Mouse (Mus musculus): ENCODE measurements around the gene Spred2. TPM values are rescaled to one million over a fixed set of nuclear protein-coding genes. Genes with fewer than 3 reads are reported as not detected.

Spred2 gene
- polyA plus RNA-seq, 2 experiments: 1.0 to 3.1 TPM

DNA sequence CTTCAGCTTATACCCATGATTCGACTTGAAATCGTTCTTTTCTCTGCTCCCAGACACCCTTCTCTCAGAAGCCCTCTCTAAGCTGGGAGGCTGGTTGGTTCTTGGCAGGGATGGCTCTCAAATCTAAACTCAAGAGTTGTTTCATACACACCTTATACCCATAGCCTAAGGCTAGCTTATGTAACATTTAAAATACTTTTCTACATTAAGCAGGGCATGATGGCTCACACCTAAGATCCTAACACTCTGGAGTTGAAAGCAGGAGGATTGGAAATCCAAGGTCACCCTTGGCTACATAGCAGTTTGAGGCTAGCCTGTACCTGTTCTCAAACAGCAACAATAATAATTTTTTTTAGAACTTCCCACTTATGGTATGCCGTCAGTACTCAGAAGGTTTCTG is 34.8 kb downstream of the Spred2 start:
- ATAC-seq (ENCODE audit: insufficient read depth) (no peak), DNase-seq (ENCODE audit: low read depth in 3 of 3, low spot score in 3 of 3) (no peak)
- no peak for TF ChIP-seq CTCF (IDR thresholded peaks at IDR 0.05; ENCODE audit: low read depth)
- TF ChIP-seq EP300 (IDR thresholded peaks at IDR 0.05; ENCODE audit: low read depth): no peak
- no peaks in the 10 kb centered on the region for H3K36me3 ChIP-seq (replicated peaks; ENCODE audit: control insufficient read depth, insufficient read depth, low read depth)
- H3K4me3 ChIP-seq (ENCODE audit: insufficient read depth in 1 of 2, low read depth in 2 of 2, low read length in 2 of 2): no peak overlapping the region
- H3K9ac ChIP-seq (replicated peaks): no peak overlapping the region
- H3K4me2 ChIP-seq (ENCODE audit: low read depth): no peak overlapping the region
- H3K9me3 ChIP-seq (ENCODE audit: control insufficient read depth, low read length): no peaks in the 10 kb centered on the region
- no peaks in the 10 kb centered on the region for H3K27me3 ChIP-seq (ENCODE audit: control insufficient read depth, insufficient read depth, low read length)
- H3K4me1 ChIP-seq (replicated peaks; ENCODE audit: control insufficient read depth in 2 of 2, insufficient read depth in 2 of 2, low read length in 1 of 2): peaks cover 0 to 32% of the 10 kb centered on the region in 2 experiments; a peak in 3 of 4 replicates
- no peak overlapping the region for H3K27ac ChIP-seq
- 68% methylated on average over 3 of the region's 3 CpGs for WGBS (ENCODE audit: insufficient replicate concordance)

DNA sequence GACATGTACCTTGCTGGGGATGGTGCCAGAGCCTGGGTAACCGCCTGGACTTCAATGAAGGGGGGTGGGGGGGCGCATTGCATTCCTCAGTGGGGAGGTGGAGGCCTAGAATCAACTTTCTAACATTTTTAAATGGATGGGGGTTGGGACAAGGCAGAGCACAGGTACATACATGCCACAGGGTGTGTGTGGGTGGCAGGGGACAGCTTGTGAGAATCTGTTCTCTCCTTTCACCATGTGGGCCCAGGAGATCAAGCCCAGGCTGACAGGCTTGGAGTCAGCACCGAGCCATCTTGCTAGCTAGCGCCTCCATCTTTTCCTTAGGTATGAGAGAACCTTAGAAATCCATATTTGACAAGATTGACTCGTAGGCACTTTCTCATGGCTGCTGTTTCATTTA is 35.7 kb downstream of the Spred2 start:
- 67% methylated on average over 5 of the region's 5 CpGs for WGBS (ENCODE audit: insufficient replicate concordance)

DNA sequence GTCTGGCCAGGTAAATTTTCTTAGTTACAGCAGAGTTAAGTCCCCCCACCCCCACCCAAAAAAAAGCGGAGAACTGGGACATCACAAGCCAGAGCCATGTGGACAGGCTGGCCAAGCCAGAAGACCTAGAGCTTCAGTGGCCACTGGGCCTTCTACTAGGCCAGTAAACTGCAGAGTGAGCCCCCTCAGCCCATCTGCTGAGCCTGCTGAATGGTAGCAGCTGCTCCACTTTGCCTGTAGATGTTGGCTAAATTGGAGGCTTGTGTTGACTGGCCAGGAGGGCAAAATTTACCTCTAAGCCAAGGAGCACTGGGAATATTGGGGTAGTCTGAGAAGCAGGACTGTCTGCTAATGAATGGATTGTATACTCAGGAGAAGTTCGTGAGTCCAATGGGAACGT is 36.4 kb downstream of the Spred2 start:
- DNase-seq (ENCODE audit: low read depth in 3 of 3, low spot score in 3 of 3) (no peak), ATAC-seq (ENCODE audit: insufficient read depth) (no peak)
- no peak for TF ChIP-seq CTCF (IDR thresholded peaks at IDR 0.05; ENCODE audit: low read depth)
- no peak for TF ChIP-seq EP300 (IDR thresholded peaks at IDR 0.05; ENCODE audit: low read depth)
- no peaks in the 10 kb centered on the region for H3K9me3 ChIP-seq (ENCODE audit: control insufficient read depth, low read length)
- no peaks in the 10 kb centered on the region for H3K36me3 ChIP-seq (replicated peaks; ENCODE audit: control insufficient read depth, insufficient read depth, low read depth)
- H3K4me1 ChIP-seq (replicated peaks; ENCODE audit: control insufficient read depth in 2 of 2, insufficient read depth in 2 of 2, low read length in 1 of 2): peaks cover 3 to 33% of the 10 kb centered on the region in 2 experiments
- no peak overlapping the region for H3K27ac ChIP-seq
- no peaks in the 10 kb centered on the region for H3K27me3 ChIP-seq (ENCODE audit: control insufficient read depth, insufficient read depth, low read length)
- H3K4me2 ChIP-seq (ENCODE audit: low read depth): no peak overlapping the region
- 74% methylated on average over 3 of the region's 3 CpGs for WGBS (ENCODE audit: insufficient replicate concordance)
- H3K9ac ChIP-seq (replicated peaks): no peak overlapping the region
- no peak overlapping the region for H3K4me3 ChIP-seq (ENCODE audit: insufficient read depth in 1 of 2, low read depth in 2 of 2, low read length in 2 of 2)

More for the DNA sequence above, 35.7 kb downstream of the Spred2 start:
- Histone ChIP-seq H3K36me3 (replicated peaks; ENCODE audit: control insufficient read depth, insufficient read depth, low read depth) (no peaks in the 10 kb centered on the region), H3K9me3 (ENCODE audit: control insufficient read depth, low read length) (no peaks in the 10 kb centered on the region), H3K4me3 (ENCODE audit: insufficient read depth in 1 of 2, low read depth in 2 of 2, low read length in 2 of 2) (no peak overlapping the region), H3K27me3 (ENCODE audit: control insufficient read depth, insufficient read depth, low read length) (no peaks in the 10 kb centered on the region), H3K4me1 (replicated peaks; ENCODE audit: control insufficient read depth in 2 of 2, insufficient read depth in 2 of 2, low read length in 1 of 2) (peaks cover 0 to 32% of the 10 kb centered on the region in 2 experiments; a peak in 3 of 4 replicates), H3K4me2 (ENCODE audit: low read depth) (no peak overlapping the region), H3K9ac (replicated peaks) (no peak overlapping the region), H3K27ac (no peak overlapping the region)
- DNase-seq (ENCODE audit: low read depth in 3 of 3, low spot score in 3 of 3) (no peak), ATAC-seq (ENCODE audit: insufficient read depth) (no peak)
- TF ChIP-seq CTCF (IDR thresholded peaks at IDR 0.05; ENCODE audit: low read depth) (no peak), EP300 (IDR thresholded peaks at IDR 0.05; ENCODE audit: low read depth) (no peak)

DNA sequence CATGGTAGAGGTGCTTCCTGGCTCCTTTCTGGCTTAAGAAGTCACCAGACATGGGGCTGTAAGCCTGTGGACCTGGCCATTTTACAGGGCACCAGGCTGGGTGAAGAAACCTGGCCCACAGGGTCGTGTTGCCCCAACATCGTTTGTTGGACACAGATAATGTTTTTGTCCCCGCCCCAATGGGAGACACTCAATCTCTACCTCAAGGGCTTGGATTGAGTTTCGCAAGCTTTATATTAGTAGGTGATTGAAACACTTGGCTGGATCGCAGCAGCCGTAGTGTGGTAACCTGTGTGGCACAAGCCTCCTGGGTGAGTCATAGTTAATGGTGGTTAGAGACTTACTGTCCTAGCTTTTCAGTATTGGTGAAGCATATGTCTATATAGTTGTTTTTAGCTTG is 36.9 kb downstream of the Spred2 start:
- no peak for TF ChIP-seq CTCF (IDR thresholded peaks at IDR 0.05; ENCODE audit: low read depth)
- TF ChIP-seq EP300 (IDR thresholded peaks at IDR 0.05; ENCODE audit: low read depth): no peak
- no peak overlapping the region for H3K9ac ChIP-seq (replicated peaks)
- ATAC-seq (ENCODE audit: insufficient read depth): no peak
- H3K4me1 ChIP-seq (replicated peaks; ENCODE audit: control insufficient read depth in 2 of 2, insufficient read depth in 2 of 2, low read length in 1 of 2): peaks cover 7 to 38% of the 10 kb centered on the region in 2 experiments
- WGBS (ENCODE audit: insufficient replicate concordance): 50% methylated on average over 6 of the region's 6 CpGs
- H3K9me3 ChIP-seq (ENCODE audit: control insufficient read depth, low read length): no peaks in the 10 kb centered on the region
- no peak overlapping the region for H3K4me2 ChIP-seq (ENCODE audit: low read depth)
- no peak overlapping the region for H3K4me3 ChIP-seq (ENCODE audit: insufficient read depth in 1 of 2, low read depth in 2 of 2, low read length in 2 of 2)
- DNase-seq (ENCODE audit: low read depth in 3 of 3, low spot score in 3 of 3): no peak
- no peak overlapping the region for H3K27ac ChIP-seq
- no peaks in the 10 kb centered on the region for H3K27me3 ChIP-seq (ENCODE audit: control insufficient read depth, insufficient read depth, low read length)
- no peaks in the 10 kb centered on the region for H3K36me3 ChIP-seq (replicated peaks; ENCODE audit: control insufficient read depth, insufficient read depth, low read depth)

DNA sequence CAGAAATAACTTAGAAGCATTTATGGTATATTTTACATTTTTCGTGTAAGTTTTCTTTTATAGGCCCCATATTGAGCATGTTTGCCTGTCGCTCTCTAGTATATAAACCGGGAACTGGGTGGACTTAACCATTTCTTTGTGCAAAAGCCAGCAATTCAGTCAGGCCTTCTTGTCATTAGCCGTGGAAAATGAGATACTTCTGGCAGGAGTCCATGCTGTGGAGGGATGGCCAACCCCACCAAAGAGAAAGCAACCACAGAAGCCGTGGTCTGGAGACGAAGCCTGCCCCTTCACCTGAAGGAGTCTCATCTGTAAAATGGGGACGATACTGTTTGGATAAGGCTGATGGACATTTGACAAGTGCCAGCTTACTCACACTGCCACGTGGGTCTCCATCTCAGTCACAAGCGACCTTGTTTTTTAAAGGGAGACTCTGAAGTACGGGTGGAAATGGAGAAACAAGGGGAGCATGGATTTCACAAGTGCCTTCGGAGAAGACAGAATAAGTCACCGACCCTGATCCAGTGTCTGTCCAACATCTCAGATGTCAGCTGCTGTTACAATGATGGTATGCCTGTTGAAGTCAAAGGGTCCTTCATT is 37.7 kb downstream of the Spred2 start:
- no peaks in the 10 kb centered on the region for H3K9me3 ChIP-seq (ENCODE audit: control insufficient read depth, low read length)
- H3K4me3 ChIP-seq (ENCODE audit: insufficient read depth in 1 of 2, low read depth in 2 of 2, low read length in 2 of 2): no peak overlapping the region
- H3K27me3 ChIP-seq (ENCODE audit: control insufficient read depth, insufficient read depth, low read length): no peaks in the 10 kb centered on the region
- ATAC-seq (ENCODE audit: insufficient read depth) (no peak), DNase-seq (ENCODE audit: low read depth in 3 of 3, low spot score in 3 of 3) (no peak)
- no peak overlapping the region for H3K4me2 ChIP-seq (ENCODE audit: low read depth)
- H3K4me1 ChIP-seq (replicated peaks; ENCODE audit: control insufficient read depth in 2 of 2, insufficient read depth in 2 of 2, low read length in 1 of 2): peaks cover 10 to 43% of the 10 kb centered on the region in 2 experiments
- no peak overlapping the region for H3K27ac ChIP-seq
- no peak overlapping the region for H3K9ac ChIP-seq (replicated peaks)
- H3K36me3 ChIP-seq (replicated peaks; ENCODE audit: control insufficient read depth, insufficient read depth, low read depth): no peaks in the 10 kb centered on the region
- WGBS (ENCODE audit: insufficient replicate concordance): 79% methylated on average over 12 of the region's 12 CpGs
- no peak for TF ChIP-seq EP300 (IDR thresholded peaks at IDR 0.05; ENCODE audit: low read depth)
- TF ChIP-seq CTCF (IDR thresholded peaks at IDR 0.05; ENCODE audit: low read depth): no peak
